Mouse (Mus musculus) hindbrain, embryonic 12.5 days (tissue): ENCODE data around the gene Hbq1a. TPM values are rescaled to one million over a fixed set of nuclear protein-coding genes. Genes with fewer than 3 reads are reported as not detected.
A peak's percentile ranks its signal among the peaks of the same experiment; 100 is the strongest.
"Not testable (repeated sequence)": the region's sequence is repeated elsewhere in the genome, so short reads cannot be mapped to it uniquely, and the experiment has no call there.

Experiments used
- ATAC-seq: fragments of 200-750 bp; cut with Nextera tagmentation; 2 replicates; pipeline ENCODE4 v1.8.0; 2017; ENCODE audit warnings: moderate TSS enrichment; ENCODE audit not compliant: low FRiP score
- H3K27ac ChIP-seq: fragments of 300-500 bp; sonication (generic); 2 replicates; pipeline ENCODE4 v1.5.1; 2016; ENCODE audit warnings: mild to moderate bottlenecking
- H3K27me3 ChIP-seq: fragments of 300-500 bp; sonication (generic); 2 replicates; pipeline ENCODE4 v1.6.1; 2016; ENCODE audit warnings: mild to moderate bottlenecking
- H3K36me3 ChIP-seq: fragments of 300-500 bp; sonication (generic); 2 replicates; pipeline ENCODE4 v1.6.1; 2016; ENCODE audit warnings: mild to moderate bottlenecking
- H3K4me1 ChIP-seq: fragments of 300-500 bp; sonication (generic); 2 replicates; pipeline ENCODE4 v1.6.1; 2016
- H3K4me2 ChIP-seq: fragments of 300-500 bp; sonication (generic); replicated peaks from 2 replicates; pipeline ENCODE4 v1.6.1; 2016; ENCODE audit warnings: mild to moderate bottlenecking
- H3K4me3 ChIP-seq: fragments of 300-500 bp; sonication (generic); 2 replicates; pipeline ENCODE4 v1.5.1; 2016; ENCODE audit warnings: mild to moderate bottlenecking
- H3K9ac ChIP-seq: fragments of 300-500 bp; sonication (generic); 2 replicates; pipeline ENCODE4 v1.6.1; 2016; ENCODE audit warnings: mild to moderate bottlenecking, moderate library complexity
- H3K9me3 ChIP-seq: fragments of 300-500 bp; sonication (generic); replicated peaks from 2 replicates; pipeline ENCODE4 v1.6.1; 2016; ENCODE audit warnings: mild to moderate bottlenecking
- WGBS: fragments of 180-500 bp; shearing (Covaris S2); methylation state at CpG from one replicate; pipeline ENCODE4 v1.1.7; 2016; 5-methylcytosine and 5-hydroxymethylcytosine counted together
- polyA plus RNA-seq: library from polyadenylated mRNA; unstranded; fragments of >200 nt; fragmentation: Nextera tagmentation; extraction: Ambion mirVana; gene quantifications from 2 replicates; pipeline ENCODE4 v1.2.1, GENCODE M21; 2016

The Hbq1a gene
- 0.72 TPM in 1 of 2 replicates, not detected in the other for polyA plus RNA-seq

DNA sequence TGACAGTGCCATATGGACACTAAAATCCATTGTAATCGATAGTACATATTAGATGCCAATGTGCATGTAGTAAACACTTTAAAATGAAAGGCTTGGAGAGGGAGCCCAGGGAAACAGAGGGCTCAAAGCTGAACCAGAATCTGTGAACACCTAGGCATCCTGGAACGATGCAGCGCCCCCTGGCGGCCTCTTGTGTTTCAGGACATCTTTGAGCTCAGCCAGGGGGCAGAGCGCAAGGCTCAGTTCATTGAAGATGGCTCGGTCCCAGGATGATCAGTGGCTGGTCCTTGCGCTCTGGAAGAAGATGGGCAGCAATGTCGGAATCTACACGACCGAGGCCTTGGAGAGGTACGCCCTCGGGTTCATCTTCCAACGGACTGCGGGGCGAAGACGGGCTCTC is at the start of gene Hbq1a:
Hbq1a (plus strand) TSS at position 205 of the 400 bp plus-strand sequence.
- WGBS = 11% methylated on average over 16 of the region's 16 CpGs
- H3K4me3 ChIP-seq = peak within 1 kb of the TSS; percentile 24
- peak; percentile 71 for ATAC-seq
- H3K27me3 ChIP-seq = peaks cover 13% of the 10 kb centered on the region
- H3K4me1 ChIP-seq, H3K36me3 ChIP-seq, H3K9ac ChIP-seq, H3K9me3 ChIP-seq, H3K27ac ChIP-seq: not testable (repeated sequence)
- H3K4me2 ChIP-seq = peak within 1 kb of the TSS; percentile 54

- WGBS = 90% methylated on average over 8 of the region's 8 CpGs
- no peak for ATAC-seq
Observed at GRCm38 (mm10) chr11:32250880-32251763, 48.7 kb upstream of the Hbq1a start.

GRCm38 (mm10) chr11:32253121-32253520 is 46.7 kb upstream of the Hbq1a start:
- WGBS = 97% methylated on average over 1 of the region's 1 CpGs
- Histone ChIP-seq H3K36me3 (peaks cover 47% of the 10 kb centered on the region), H3K27me3 (no peaks in the 10 kb centered on the region), H3K4me2 (no peak overlapping the region), H3K4me1 (no peaks in the 10 kb centered on the region), H3K9me3 (no peaks in the 10 kb centered on the region), H3K4me3 (no peak overlapping the region), H3K27ac (no peak overlapping the region), H3K9ac (no peak overlapping the region)
- no peak for ATAC-seq

More at GRCm38 (mm10) chr11:32250880-32251763, 48.7 kb upstream of the Hbq1a start:
- no peak overlapping the region for H3K4me3 ChIP-seq
- H3K9me3 ChIP-seq = no peaks in the 10 kb centered on the region
- H3K4me2 ChIP-seq = no peak overlapping the region
- H3K36me3 ChIP-seq = peaks cover 66% of the 10 kb centered on the region
- H3K27me3 ChIP-seq = no peaks in the 10 kb centered on the region
- H3K4me1 ChIP-seq = no peaks in the 10 kb centered on the region
- H3K9ac ChIP-seq = no peak overlapping the region
- H3K27ac ChIP-seq = no peak overlapping the region

GRCm38 (mm10) chr11:32256146-32256545 is 43.7 kb upstream of the Hbq1a start:
- no peaks in the 10 kb centered on the region for H3K4me1 ChIP-seq
- H3K9me3 ChIP-seq = no peaks in the 10 kb centered on the region
- H3K27me3 ChIP-seq = no peaks in the 10 kb centered on the region
- H3K27ac ChIP-seq = no peak overlapping the region
- H3K36me3 ChIP-seq = peaks cover 31% of the 10 kb centered on the region
- no peak for ATAC-seq
- WGBS = 88% methylated on average over 1 of the region's 1 CpGs
- H3K4me3 ChIP-seq = no peak overlapping the region
- no peak overlapping the region for H3K4me2 ChIP-seq
- H3K9ac ChIP-seq = no peak overlapping the region

GRCm38 (mm10) chr11:32256566-32256965 is 43.3 kb upstream of the Hbq1a start:
- peaks cover 27% of the 10 kb centered on the region for H3K36me3 ChIP-seq
- H3K4me2 ChIP-seq = no peak overlapping the region
- H3K9ac ChIP-seq = no peak overlapping the region
- H3K9me3 ChIP-seq = no peaks in the 10 kb centered on the region
- H3K27me3 ChIP-seq = no peaks in the 10 kb centered on the region
- no peaks in the 10 kb centered on the region for H3K4me1 ChIP-seq
- H3K4me3 ChIP-seq = no peak overlapping the region
- 87% methylated on average over 3 of the region's 3 CpGs for WGBS
- no peak overlapping the region for H3K27ac ChIP-seq
- ATAC-seq = no peak

DNA sequence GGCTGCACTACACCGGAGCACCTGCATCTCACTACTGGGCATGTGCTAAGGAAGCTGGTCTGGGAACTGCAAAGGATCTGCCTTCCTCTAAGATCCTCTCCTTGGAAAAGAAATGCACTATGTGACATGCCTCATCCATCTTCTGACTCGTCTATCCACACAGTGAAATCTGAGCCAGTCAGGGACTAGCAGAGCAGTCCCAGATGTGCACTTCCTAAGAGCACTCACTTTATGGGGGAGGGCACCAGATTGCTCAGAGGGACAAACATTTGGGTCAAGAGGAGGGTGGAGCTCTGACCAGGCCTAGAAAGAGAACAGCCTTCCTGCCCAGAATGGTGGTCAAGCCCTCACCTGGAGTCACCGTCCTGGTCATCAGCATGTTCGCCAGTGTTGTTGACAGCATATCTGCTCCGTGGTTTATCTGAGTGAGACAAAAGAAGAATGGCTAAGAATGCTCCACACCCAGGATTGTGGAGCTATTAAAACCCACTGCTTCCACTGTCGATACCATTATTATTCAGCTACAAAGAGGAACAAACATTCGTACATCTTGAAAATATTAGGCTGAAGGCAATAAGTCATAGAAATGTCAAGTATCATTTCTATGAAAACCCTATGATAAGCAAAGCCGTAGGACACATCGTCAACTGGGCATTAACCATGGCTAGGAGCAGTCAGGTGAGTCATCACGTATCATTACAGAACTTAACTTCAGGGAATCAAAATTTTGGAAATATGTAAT is 37.0 kb upstream of the Hbq1a start:
- H3K4me3 ChIP-seq = no peak overlapping the region

GRCm38 (mm10) chr11:32265117-32265738 is 34.6 kb upstream of the Hbq1a start:
- H3K36me3 ChIP-seq = peaks cover 11% of the 10 kb centered on the region; the same call in 1 of the 2 replicates
- H3K4me1 ChIP-seq = peaks cover 15% of the 10 kb centered on the region
- no peak overlapping the region for H3K27ac ChIP-seq
- no peak overlapping the region for H3K4me3 ChIP-seq
- no peaks in the 10 kb centered on the region for H3K9me3 ChIP-seq
- no peak overlapping the region for H3K9ac ChIP-seq
- 93% methylated on average over 3 of the region's 3 CpGs for WGBS
- H3K4me2 ChIP-seq = no peak overlapping the region
- ATAC-seq = no peak
- H3K27me3 ChIP-seq = no peaks in the 10 kb centered on the region

More for the DNA sequence above, 37.0 kb upstream of the Hbq1a start:
- H3K27ac ChIP-seq = peak overlapping the region; percentile 14; the same call in 1 of the 2 replicates
- no peak overlapping the region for H3K4me2 ChIP-seq
- peaks cover 10% of the 10 kb centered on the region for H3K4me1 ChIP-seq
- no peak overlapping the region for H3K9ac ChIP-seq
- no peak for ATAC-seq
- no peaks in the 10 kb centered on the region for H3K27me3 ChIP-seq
- H3K36me3 ChIP-seq = peaks cover 14% of the 10 kb centered on the region; the same call in 1 of the 2 replicates
- 80% methylated on average over 10 of the region's 10 CpGs for WGBS
- H3K9me3 ChIP-seq = no peaks in the 10 kb centered on the region

DNA sequence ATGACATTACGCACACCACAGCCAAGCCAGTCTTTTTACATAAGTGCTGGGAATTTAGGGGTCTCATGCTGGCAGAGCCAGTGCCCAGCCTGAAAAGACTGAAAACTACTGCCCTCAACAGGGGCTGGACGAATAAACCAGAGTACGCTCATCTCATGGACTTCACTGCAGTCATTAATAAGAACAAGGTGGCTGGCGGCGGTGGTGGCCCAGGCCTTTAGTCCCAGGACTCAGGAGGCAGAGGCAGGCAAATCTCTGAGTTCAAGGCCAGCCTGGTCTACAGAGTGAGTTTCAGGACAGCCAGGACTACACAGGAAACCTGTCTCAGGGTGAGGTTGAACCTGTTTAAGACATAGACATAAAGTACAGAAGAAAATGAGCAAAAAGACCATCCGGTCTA is 33.7 kb upstream of the Hbq1a start:
- no peak overlapping the region for H3K27ac ChIP-seq
- H3K36me3 ChIP-seq = 0 out of 2 replicates have a peak, but pooled peaks cover 4% of the 10 kb centered on the region
- no peak for ATAC-seq
- H3K4me3 ChIP-seq = no peak overlapping the region
- peaks cover 15% of the 10 kb centered on the region for H3K4me1 ChIP-seq
- 94% methylated on average over 6 of the region's 6 CpGs for WGBS
- no peak overlapping the region for H3K9ac ChIP-seq
- H3K27me3 ChIP-seq = no peaks in the 10 kb centered on the region
- no peaks in the 10 kb centered on the region for H3K9me3 ChIP-seq
- H3K4me2 ChIP-seq = no peak overlapping the region

- 0 out of 2 replicates have a peak, but pooled peaks cover 4% of the 10 kb centered on the region for H3K36me3 ChIP-seq
- no peaks in the 10 kb centered on the region for H3K9me3 ChIP-seq
- WGBS = 31% methylated on average over 6 of the region's 6 CpGs
- H3K4me2 ChIP-seq = peak overlapping the region; percentile 56
- ATAC-seq = peak; percentile 5; the same call in 1 of the 2 replicates
- H3K4me3 ChIP-seq = peak overlapping the region; percentile 69
- peaks cover 15% of the 10 kb centered on the region for H3K4me1 ChIP-seq
- H3K27me3 ChIP-seq = no peaks in the 10 kb centered on the region
- peak overlapping the region; percentile 87 for H3K9ac ChIP-seq
- H3K27ac ChIP-seq = peak overlapping the region; percentile 97
Observed at GRCm38 (mm10) chr11:32266776-32267175, 33.1 kb upstream of the Hbq1a start.

- Histone ChIP-seq H3K36me3 (0 out of 2 replicates have a peak, but pooled peaks cover 4% of the 10 kb centered on the region), H3K9me3 (no peaks in the 10 kb centered on the region), H3K9ac (peak within 1 kb of the TSS; percentile 87), H3K27ac (peak within 1 kb of the TSS; percentile 97), H3K4me2 (peak within 1 kb of the TSS; percentile 56), H3K27me3 (no peaks in the 10 kb centered on the region), H3K4me3 (peak within 1 kb of the TSS; percentile 69), H3K4me1 (peaks cover 15% of the 10 kb centered on the region)
- peak; percentile 99 for ATAC-seq
- under 1% methylated on average over 54 of the region's 54 CpGs for WGBS
Observed at GRCm38 (mm10) chr11:32267188-32267884, 32.5 kb upstream of the Hbq1a start, which contains the start of gene Nprl3. TSS of gene Nprl3 (minus strand) at chr11:32267707.

GRCm38 (mm10) chr11:32267964-32268363 is 31.9 kb upstream of the Hbq1a start:
- 21% methylated on average over 5 of the region's 5 CpGs for WGBS
- Histone ChIP-seq H3K4me2 (peak overlapping the region; percentile 56), H3K27ac (peak overlapping the region; percentile 97; the same call in 1 of the 2 replicates), H3K36me3 (no peaks in the 10 kb centered on the region), H3K9me3 (no peaks in the 10 kb centered on the region), H3K9ac (peak overlapping the region; percentile 87), H3K27me3 (no peaks in the 10 kb centered on the region), H3K4me1 (peaks cover 15% of the 10 kb centered on the region), H3K4me3 (peak overlapping the region; percentile 69)
- ATAC-seq = peak; percentile 42
